Mouse (Mus musculus) forebrain, embryonic 10.5 days (tissue): ENCODE results near the gene Ndc1. TPM values are rescaled to one million over a fixed set of nuclear protein-coding genes. Genes with fewer than 3 reads are reported as not detected.

Experiments used
- DNase-seq: peaks from one replicate; pipeline ENCODE4 v3.0.0-alpha.2; 2017; ENCODE audit warnings: low spot score; ENCODE audit errors: extremely low spot score
- H3K27ac ChIP-seq: fragments of 300-500 bp; sonication (generic); 2 replicates; pipeline ENCODE4 v1.5.1; 2016; ENCODE audit warnings: mild to moderate bottlenecking
- H3K27me3 ChIP-seq: fragments of 300-500 bp; sonication (generic); 2 replicates; pipeline ENCODE4 v1.6.1; 2016; ENCODE audit warnings: mild to moderate bottlenecking; ENCODE audit not compliant: poor library complexity, severe bottlenecking
- H3K36me3 ChIP-seq: fragments of 300-500 bp; sonication (generic); replicated peaks from 2 replicates; pipeline ENCODE4 v1.6.1; 2016; ENCODE audit warnings: mild to moderate bottlenecking, moderate library complexity
- H3K4me1 ChIP-seq: fragments of 300-500 bp; sonication (generic); 2 replicates; pipeline ENCODE4 v1.6.1; 2016
- H3K4me3 ChIP-seq: fragments of 300-500 bp; sonication (generic); 2 replicates; pipeline ENCODE4 v1.5.1; 2016; ENCODE audit warnings: mild to moderate bottlenecking, moderate library complexity
- H3K9me3 ChIP-seq: fragments of 300-500 bp; sonication (generic); 2 replicates; pipeline ENCODE4 v1.6.1; 2016; ENCODE audit warnings: mild to moderate bottlenecking, moderate library complexity
- WGBS: fragments of 180-500 bp; shearing (Covaris S2); methylation state at CpG from one replicate; pipeline ENCODE4 v1.1.7; 2016; 5-methylcytosine and 5-hydroxymethylcytosine counted together
- polyA plus RNA-seq: library from polyadenylated mRNA; unstranded; fragments of >200 nt; fragmentation: Nextera tagmentation; extraction: Ambion mirVana; gene quantifications from 2 replicates; pipeline ENCODE4 v1.2.1, GENCODE M21; 2016

Gene Ndc1
- polyA plus RNA-seq, result 55.3 and 62.2 TPM in 2 replicates

DNA sequence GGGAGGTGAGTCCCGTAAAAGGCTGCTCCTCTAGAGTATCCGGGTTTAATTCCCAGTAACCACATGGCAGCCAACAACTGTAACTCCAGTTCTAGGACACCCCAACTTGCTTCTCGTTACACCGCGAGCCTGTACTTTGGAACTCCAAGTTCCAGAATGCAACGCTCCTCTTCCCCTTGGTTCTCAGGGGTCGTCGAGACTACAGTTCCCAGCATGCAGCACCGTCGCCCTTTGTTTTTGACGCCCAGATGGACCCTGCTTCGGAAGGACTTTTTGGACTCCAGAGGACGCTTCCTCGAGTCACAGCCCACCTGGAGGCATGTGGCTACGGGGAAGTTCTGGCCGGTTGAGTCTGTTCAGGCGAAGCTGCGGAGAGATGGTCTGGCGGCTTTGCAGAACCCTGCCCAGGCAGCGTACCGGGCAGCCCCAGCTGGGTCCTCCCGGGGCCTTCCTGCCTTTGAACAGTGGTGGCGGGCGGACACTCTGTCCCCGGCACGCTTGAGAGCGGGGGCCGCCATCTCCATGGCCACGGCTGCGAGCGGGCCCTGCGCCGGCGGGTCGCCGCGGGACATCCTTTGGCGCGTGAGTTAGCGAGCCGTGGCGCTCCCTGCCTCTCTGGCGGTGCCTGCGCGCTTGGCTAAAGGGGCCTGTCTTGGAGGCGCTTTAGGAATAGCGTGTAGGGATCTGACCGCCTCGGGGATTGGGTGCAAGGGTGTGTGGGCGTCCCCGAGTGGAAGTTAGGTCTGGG lies at the start of gene Ndc1:
Gene Ndc1 (plus strand): TSS at position 218 of the 748 bp plus-strand sequence.
- peaks cover 15% of the 10 kb centered on the region for H3K4me1 ChIP-seq
- no peaks in the 10 kb centered on the region for H3K27me3 ChIP-seq
- peak; percentile 92 for DNase-seq
- no peaks in the 10 kb centered on the region for H3K9me3 ChIP-seq
- under 1% methylated on average over 51 of the region's 51 CpGs for WGBS
- peak within 1 kb of the TSS; percentile 99 for H3K27ac ChIP-seq
- peak within 1 kb of the TSS; percentile 93 for H3K4me3 ChIP-seq
- H3K36me3 ChIP-seq, result peaks cover 36% of the 10 kb centered on the region

DNA sequence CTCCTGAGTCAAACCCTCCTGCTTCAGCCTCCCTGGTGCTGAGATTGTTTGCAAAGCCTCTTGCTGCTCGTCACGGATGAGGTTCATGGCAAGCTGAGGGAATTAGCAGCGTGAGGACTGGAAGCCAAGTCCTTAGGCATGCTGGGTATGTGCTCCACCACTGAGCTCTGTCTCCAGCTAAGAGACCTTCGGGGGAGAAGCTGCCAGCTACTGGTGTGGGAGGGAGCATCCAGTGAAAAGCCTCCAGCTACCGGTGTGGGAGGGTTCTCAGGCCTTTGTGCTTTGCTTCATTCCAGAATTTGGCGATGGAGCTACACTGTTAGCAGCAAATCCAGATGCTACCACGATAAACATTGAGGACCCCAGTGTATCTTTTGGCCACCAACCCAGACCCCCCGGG lies 48.9 kb upstream of the Ndc1 start:
- 81% methylated on average over 8 of the region's 8 CpGs for WGBS
- H3K4me3 ChIP-seq, result no peak overlapping the region
- peaks cover 54% of the 10 kb centered on the region for H3K36me3 ChIP-seq

GRCm38 (mm10) chr4:107321041-107321440 lies 46.5 kb upstream of the Ndc1 start:
- Histone ChIP-seq H3K4me3 (no peak overlapping the region), H3K27me3 (no peaks in the 10 kb centered on the region), H3K36me3 (peaks cover 60% of the 10 kb centered on the region), H3K27ac (no peak overlapping the region), H3K4me1 (no peaks in the 10 kb centered on the region), H3K9me3 (no peaks in the 10 kb centered on the region)
- no peak for DNase-seq
- WGBS, result 93% methylated on average over 2 of the region's 2 CpGs

More for the DNA sequence above, 48.9 kb upstream of the Ndc1 start:
- Histone ChIP-seq H3K27me3 (no peaks in the 10 kb centered on the region), H3K27ac (no peak overlapping the region), H3K9me3 (no peaks in the 10 kb centered on the region), H3K4me1 (peaks cover 15% of the 10 kb centered on the region)
- DNase-seq, result no peak

GRCm38 (mm10) chr4:107323113-107323512 lies 44.5 kb upstream of the Ndc1 start:
- no peaks in the 10 kb centered on the region for H3K4me1 ChIP-seq
- no peak overlapping the region for H3K27ac ChIP-seq
- H3K27me3 ChIP-seq, result no peaks in the 10 kb centered on the region
- no peak overlapping the region for H3K4me3 ChIP-seq
- no peaks in the 10 kb centered on the region for H3K9me3 ChIP-seq
- 93% methylated on average over 2 of the region's 2 CpGs for WGBS
- peaks cover 59% of the 10 kb centered on the region for H3K36me3 ChIP-seq
- DNase-seq, result no peak

DNA sequence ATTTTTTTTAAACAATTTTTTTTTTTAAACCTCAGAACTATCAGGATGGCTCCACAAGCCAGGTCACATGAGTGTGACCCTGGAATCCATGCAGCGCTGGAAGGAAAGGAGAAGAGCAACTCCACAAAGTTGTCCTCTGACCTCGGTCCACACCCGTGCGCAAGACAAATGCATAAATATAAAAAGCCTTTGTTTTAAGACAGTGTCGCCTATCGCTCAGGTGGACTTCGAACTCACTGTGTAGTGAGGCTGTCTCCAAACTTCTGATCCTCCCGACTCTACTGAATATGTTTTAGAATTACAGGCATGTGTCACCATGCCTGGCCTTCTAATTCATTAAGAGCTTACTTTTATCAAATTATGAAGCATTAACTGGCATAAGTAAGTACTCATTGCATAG lies 39.1 kb upstream of the Ndc1 start:
- Histone ChIP-seq H3K9me3 (0 out of 2 replicates have a peak, but pooled peaks cover 1% of the 10 kb centered on the region), H3K4me3 (no peak overlapping the region), H3K4me1 (no peaks in the 10 kb centered on the region), H3K36me3 (peaks cover 15% of the 10 kb centered on the region), H3K27me3 (no peaks in the 10 kb centered on the region), H3K27ac (no peak overlapping the region)
- 96% methylated on average over 8 of the region's 8 CpGs for WGBS
- no peak for DNase-seq

DNA sequence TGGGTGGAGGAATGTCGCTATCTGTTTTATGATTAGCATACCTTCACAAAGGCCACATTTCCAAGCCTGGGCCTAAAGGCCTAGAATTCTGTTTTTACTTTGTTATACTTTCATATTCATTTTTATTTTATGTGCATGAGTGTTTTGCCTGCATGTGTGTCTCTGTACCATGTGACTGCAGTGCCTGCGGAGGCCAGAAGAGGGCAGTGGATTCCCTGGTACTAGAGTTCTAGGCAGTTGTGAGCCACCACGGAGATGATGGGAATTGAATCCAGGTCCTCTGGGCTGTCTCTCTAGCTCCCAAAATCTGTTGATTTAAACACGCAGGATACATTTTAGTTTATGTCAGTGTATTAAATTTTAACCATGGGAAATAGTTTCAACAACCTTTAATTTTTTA lies 34.1 kb upstream of the Ndc1 start:
- WGBS, result 90% methylated on average over 4 of the region's 4 CpGs
- H3K36me3 ChIP-seq, result 0 out of 2 replicates have a peak, but pooled peaks cover 5% of the 10 kb centered on the region
- no peaks in the 10 kb centered on the region for H3K27me3 ChIP-seq
- H3K4me3 ChIP-seq, result no peak overlapping the region
- H3K27ac ChIP-seq, result no peak overlapping the region
- no peaks in the 10 kb centered on the region for H3K4me1 ChIP-seq
- DNase-seq, result no peak
- 0 out of 2 replicates have a peak, but pooled peaks cover 3% of the 10 kb centered on the region for H3K9me3 ChIP-seq

DNA sequence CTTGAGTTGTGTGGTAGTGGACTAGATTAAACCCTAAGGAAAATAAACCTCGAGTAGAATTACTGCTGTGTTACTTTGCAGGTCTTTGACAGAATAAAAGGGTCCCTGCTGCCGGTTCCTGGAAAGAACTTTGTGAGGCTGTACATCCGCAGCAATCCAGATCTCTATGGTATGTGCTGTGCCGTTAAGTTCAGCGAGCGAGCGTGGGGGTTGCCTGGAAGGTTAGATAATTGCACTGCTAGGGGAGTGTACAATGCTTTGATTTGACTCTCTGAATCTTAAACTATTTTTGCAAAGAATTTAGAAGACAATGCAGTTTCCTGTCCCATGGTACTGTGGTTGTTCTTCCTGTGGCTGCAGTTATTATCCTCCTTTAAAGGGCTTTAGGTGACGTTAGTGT lies 31.2 kb upstream of the Ndc1 start:
- Histone ChIP-seq H3K27me3 (no peaks in the 10 kb centered on the region), H3K27ac (no peak overlapping the region), H3K4me1 (peaks cover 5% of the 10 kb centered on the region), H3K9me3 (0 out of 2 replicates have a peak, but pooled peaks cover 3% of the 10 kb centered on the region), H3K4me3 (no peak overlapping the region), H3K36me3 (peaks cover 5% of the 10 kb centered on the region; the same call in 1 of the 2 replicates)
- no peak for DNase-seq
- WGBS, result 84% methylated on average over 8 of the region's 8 CpGs

- 0 out of 2 replicates have a peak, but pooled peaks cover 3% of the 10 kb centered on the region for H3K9me3 ChIP-seq
- H3K36me3 ChIP-seq, result peaks cover 8% of the 10 kb centered on the region; the same call in 1 of the 2 replicates
- H3K27ac ChIP-seq, result no peak overlapping the region
- DNase-seq, result no peak
- H3K4me1 ChIP-seq, result peaks cover 9% of the 10 kb centered on the region
- 91% methylated on average over 5 of the region's 5 CpGs for WGBS
- H3K27me3 ChIP-seq, result no peaks in the 10 kb centered on the region
- no peak overlapping the region for H3K4me3 ChIP-seq
These were observed 30.1 kb upstream of the Ndc1 start for GRCm38 (mm10) chr4:107337455-107337854.

DNA sequence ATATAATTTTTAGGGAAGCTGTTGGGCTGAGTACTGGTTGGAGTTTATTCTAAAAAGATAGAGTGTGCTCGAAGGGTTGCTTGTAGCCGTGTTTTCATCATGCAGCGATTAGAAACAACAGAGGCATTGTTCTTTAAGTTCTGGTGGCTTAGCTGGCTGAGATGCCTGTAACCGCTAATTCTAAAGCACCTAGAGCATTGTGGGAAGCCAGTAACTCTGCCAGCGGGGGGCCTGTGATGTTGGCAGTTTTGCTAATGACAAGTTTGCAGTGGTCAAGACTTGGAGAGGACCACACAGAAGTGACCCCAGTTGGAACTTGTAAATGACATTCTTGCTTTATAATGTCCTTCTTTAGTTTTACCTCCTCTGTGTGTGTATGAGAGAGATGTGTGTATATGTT lies 26.2 kb upstream of the Ndc1 start:
- Histone ChIP-seq H3K9me3 (no peaks in the 10 kb centered on the region), H3K27ac (no peak overlapping the region), H3K36me3 (peaks cover 12% of the 10 kb centered on the region), H3K27me3 (no peaks in the 10 kb centered on the region), H3K4me3 (no peak overlapping the region), H3K4me1 (peaks cover 9% of the 10 kb centered on the region)
- WGBS, result 38% methylated on average over 5 of the region's 5 CpGs
- no peak for DNase-seq

- no peak for DNase-seq
- Histone ChIP-seq H3K4me3 (no peak overlapping the region), H3K27me3 (no peaks in the 10 kb centered on the region), H3K4me1 (peaks cover 9% of the 10 kb centered on the region), H3K27ac (no peak overlapping the region), H3K36me3 (peaks cover 14% of the 10 kb centered on the region), H3K9me3 (no peaks in the 10 kb centered on the region)
- WGBS, result 79% methylated on average over 7 of the region's 7 CpGs
These were observed 23.0 kb upstream of the Ndc1 start for GRCm38 (mm10) chr4:107344612-107345011.

GRCm38 (mm10) chr4:107347221-107347620 lies 20.4 kb upstream of the Ndc1 start:
- H3K4me3 ChIP-seq, result no peak overlapping the region
- H3K27ac ChIP-seq, result no peak overlapping the region
- H3K4me1 ChIP-seq, result no peaks in the 10 kb centered on the region
- no peak for DNase-seq
- H3K9me3 ChIP-seq, result no peaks in the 10 kb centered on the region
- H3K27me3 ChIP-seq, result no peaks in the 10 kb centered on the region
- WGBS, result 86% methylated on average over 6 of the region's 6 CpGs
- H3K36me3 ChIP-seq, result peaks cover 12% of the 10 kb centered on the region

- H3K36me3 ChIP-seq, result peaks cover 10% of the 10 kb centered on the region
- DNase-seq, result no peak
- no peak overlapping the region for H3K4me3 ChIP-seq
- 79% methylated on average over 20 of the region's 20 CpGs for WGBS
- H3K9me3 ChIP-seq, result no peaks in the 10 kb centered on the region
- H3K27ac ChIP-seq, result no peak overlapping the region
- no peaks in the 10 kb centered on the region for H3K4me1 ChIP-seq
- H3K27me3 ChIP-seq, result no peaks in the 10 kb centered on the region
These were observed 18.9 kb upstream of the Ndc1 start for GRCm38 (mm10) chr4:107348529-107349310.
